Comparison of ENCODE assay signal across 9 mouse cellular contexts in the genomic region with DNA sequence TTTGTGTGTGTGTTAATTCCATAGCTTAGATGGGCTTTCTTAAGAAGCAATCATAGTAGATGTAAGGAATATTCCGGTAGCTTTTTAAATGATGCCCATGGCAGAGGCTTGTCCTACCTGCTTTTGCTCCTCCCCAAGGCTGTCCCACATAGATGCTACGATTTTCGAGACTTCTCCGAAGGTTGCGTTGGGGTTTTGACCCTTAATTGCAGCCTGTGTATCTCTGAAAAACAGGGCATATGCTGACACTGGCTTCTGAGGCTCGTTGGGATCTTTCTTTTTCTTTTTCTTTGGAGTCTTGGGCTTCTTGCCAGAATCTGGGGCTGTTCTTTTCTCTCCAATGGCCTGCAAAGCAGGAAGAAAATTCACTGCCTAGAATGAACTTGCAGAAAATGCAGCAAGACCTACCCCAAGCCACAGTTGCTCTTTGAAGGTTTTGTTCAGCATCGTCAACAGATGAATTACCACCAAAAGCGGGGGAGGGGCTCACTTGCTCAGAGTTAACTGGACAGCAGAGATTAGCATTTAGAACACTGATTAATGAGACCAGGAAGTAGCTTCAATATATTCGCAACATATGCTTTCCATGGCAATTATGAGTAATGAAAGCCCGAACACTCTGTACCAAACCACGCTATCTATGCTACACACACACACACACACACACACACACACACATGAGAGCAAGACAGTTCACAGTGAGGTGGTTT.
DNase-seq lines count a peak whose midpoint lies in the region; ATAC-seq and TF ChIP-seq lines count a peak whose summit lies in the region.
"Had no signal": no experiment of that assay in that cellular context is flagged by ENCODE, and none has a peak within 500 bp of the region (broad histone marks: within the 10 kb centered on the region; RNA-seq: fewer than 3 reads in every experiment).

No protein-coding gene starts in this region.

- no peaks in the 10 kb centered on the region for H3K9me3 ChIP-seq in lung, embryonic 14.5 days (ENCODE audit: low read depth, low read length)
- no peaks in the 10 kb centered on the region for H3K9me3 ChIP-seq in lung, postnatal 0 days (ENCODE audit: low read length)
- H3K9me3 ChIP-seq in limb, embryonic 10.5 days (replicated peaks) = no peaks in the 10 kb centered on the region
- H3K9me3 ChIP-seq: heart, embryonic 15.5 days had no signal

- H3K4me3 ChIP-seq in lung, embryonic 14.5 days (ENCODE audit: low read depth, low read length) = no peak overlapping the region
- H3K4me3 ChIP-seq in lung, postnatal 0 days (ENCODE audit: low read depth, low read length) = no peak overlapping the region
- H3K4me3 ChIP-seq in limb, embryonic 10.5 days = no peak overlapping the region
- H3K4me3 ChIP-seq: heart, embryonic 15.5 days had no signal

- no peaks in the 10 kb centered on the region for H3K36me3 ChIP-seq in lung, embryonic 14.5 days (ENCODE audit: insufficient read depth)
- H3K36me3 ChIP-seq in lung, postnatal 0 days (ENCODE audit: insufficient read depth, low read length) = no peaks in the 10 kb centered on the region
- peaks cover 12% of the 10 kb centered on the region; the same call in 1 of the 2 replicates for H3K36me3 ChIP-seq in limb, embryonic 10.5 days

- 51% methylated on average over 11 of the region's 11 CpGs for WGBS in lung, embryonic 14.5 days
- 54% methylated on average over 11 of the region's 11 CpGs for WGBS in lung, postnatal 0 days
- WGBS in limb, embryonic 10.5 days = 72% methylated on average over 11 of the region's 11 CpGs

- H3K27ac ChIP-seq in lung, embryonic 14.5 days (ENCODE audit: low read depth) = no peak overlapping the region
- H3K27ac ChIP-seq in lung, postnatal 0 days (ENCODE audit: low read length) = no peak overlapping the region
- H3K27ac ChIP-seq in limb, embryonic 10.5 days = no peak overlapping the region
- H3K27ac ChIP-seq: heart, embryonic 15.5 days had no signal

- no peak for TF ChIP-seq EP300 in lung, postnatal 0 days (IDR thresholded peaks at IDR 0.05)

- H3K4me1 ChIP-seq in lung, embryonic 14.5 days (ENCODE audit: insufficient read depth) = no peaks in the 10 kb centered on the region
- no peaks in the 10 kb centered on the region for H3K4me1 ChIP-seq in lung, postnatal 0 days (ENCODE audit: insufficient read depth, low read depth, low read length)
- peaks cover 21% of the 10 kb centered on the region for H3K4me1 ChIP-seq in limb, embryonic 10.5 days
- H3K4me1 ChIP-seq: heart, embryonic 15.5 days had no signal

- H3K9ac ChIP-seq in lung, embryonic 14.5 days = no peak overlapping the region
- H3K9ac ChIP-seq in lung, postnatal 0 days (replicated peaks; ENCODE audit: low read depth) = no peak overlapping the region
- H3K9ac ChIP-seq: heart, embryonic 15.5 days had no signal

- H3K4me2 ChIP-seq in lung, embryonic 14.5 days = no peak overlapping the region
- H3K4me2 ChIP-seq in lung, postnatal 0 days (replicated peaks; ENCODE audit: low read depth, low read length) = no peak overlapping the region
- H3K4me2 ChIP-seq: heart, embryonic 15.5 days had no signal

- TF ChIP-seq CTCF in lung, embryonic 14.5 days (IDR thresholded peaks at IDR 0.05; ENCODE audit: low read depth) = no peak
- TF ChIP-seq CTCF in lung, postnatal 0 days (IDR thresholded peaks at IDR 0.05) = no peak

- DNase-seq in embryo, embryonic 10 days (ENCODE audit: low spot score) = peak; percentile 50
- no peak for DNase-seq in embryo, embryonic 9.5 days (ENCODE audit: extremely low spot score)
- DNase-seq in lung, embryonic 14.5 days = peak; percentile 71
- no peak for DNase-seq in lung, postnatal 0 days (ENCODE audit: low spot score)
- peak; percentile 34 for DNase-seq in limb, embryonic 10.5 days (ENCODE audit: low spot score)
- peak; percentile 49 to 53 for DNase-seq in right cerebral cortex, postnatal 10 days (ENCODE audit: low spot score in 2 of 2)
- no peak for DNase-seq in T-cell, adult 2 months (ENCODE audit: low spot score)
- no peak for DNase-seq in layer of hippocampus, adult 9-10 months (ENCODE audit: low spot score)

- H3K27me3 ChIP-seq in lung, embryonic 14.5 days (ENCODE audit: insufficient read depth, low read length) = no peaks in the 10 kb centered on the region
- H3K27me3 ChIP-seq in lung, postnatal 0 days (replicated peaks; ENCODE audit: insufficient read depth, low read length) = no peaks in the 10 kb centered on the region
- H3K27me3 ChIP-seq in limb, embryonic 10.5 days (ENCODE audit: low read depth, poor library complexity, severe bottlenecking) = peaks cover 23% of the 10 kb centered on the region; the same call in 1 of the 2 replicates
- H3K27me3 ChIP-seq: heart, embryonic 15.5 days had no signal

- no peak for ATAC-seq in lung, embryonic 14.5 days (ENCODE audit: insufficient read depth)
- no peak for ATAC-seq in lung, postnatal 0 days

Comparison
In these comparisons a context has a peak if more than half of its experiments do, and no peak if none do; other contexts are left out.
1. DNase-seq: peak in embryo, embryonic 10 days (single experiment), lung, embryonic 14.5 days (single experiment), limb, embryonic 10.5 days (single experiment) and right cerebral cortex, postnatal 10 days (2 of 2); none in embryo, embryonic 9.5 days (single experiment), lung, postnatal 0 days (single experiment), T-cell, adult 2 months (single experiment) and layer of hippocampus, adult 9-10 months (single experiment).